Mouse (Mus musculus): ENCODE results near the gene Pheta1. TPM values are rescaled to one million over a fixed set of nuclear protein-coding genes. Genes with fewer than 3 reads are reported as not detected.

Gene Pheta1
- total RNA-seq, 1 experiment from 2014 or later, result 2.0 TPM

Other genes with a start within 250 kb of the Pheta1 start
- gene Acad12, start 230.0 kb upstream of the Pheta1 start, total RNA-seq (2017), result 0.10 to 6.7 TPM (median 0.96 TPM) in 3 replicates
- 1.7 to 3.4 TPM (median 2.6 TPM) in 3 replicates for gene Acad10, start 188.5 kb upstream of the Pheta1 start, total RNA-seq (2017)
- gene Brap, start 188.4 kb upstream of the Pheta1 start, total RNA-seq (2017), result 109 to 124 TPM (median 113 TPM) in 3 replicates
- gene Atxn2, start 137.6 kb upstream of the Pheta1 start, total RNA-seq (2017), result 24.4 to 49.0 TPM (median 40.7 TPM) in 3 replicates
- gene Sh2b3, start 11.3 kb upstream of the Pheta1 start, total RNA-seq (2017), result 37.3 to 51.6 TPM (median 46.2 TPM) in 3 replicates
- not detected in 3 replicates for gene Cux2, start 201.1 kb downstream of the Pheta1 start, total RNA-seq (2017)

Data from monocyte, adult 5-6 weeks (primary cell).